Mouse (Mus musculus) left cerebral cortex, postnatal 10 days (tissue): ENCODE measurements around the gene Arid5b. TPM values are rescaled to one million over a fixed set of nuclear protein-coding genes. Genes with fewer than 3 reads are reported as not detected.

Experiments
- DNase-seq, 2 experiments: peaks; one replicate each; pipeline ENCODE4 v3.0.0; 2021 to 2022; ENCODE audit warnings: low spot score in 2 of 2, mixed read lengths in 1 of 2; ENCODE audit errors: extremely low spot score in 1 of 2
- intact Hi-C: fragments of 180-260 bp; cut with DNase I; formaldehyde crosslinking; loops from one replicate; pipeline ENCODE4 v1.15.1; 2025
- total RNA-seq, 2 experiments: library from RNA; stranded (reverse); gene quantifications; 2 replicates each; pipeline ENCODE4 v1.2.3; 2021

Gene Arid5b
- total RNA-seq, 2 experiments from 2014 or later: 22.6 to 24.0 TPM

DNA sequence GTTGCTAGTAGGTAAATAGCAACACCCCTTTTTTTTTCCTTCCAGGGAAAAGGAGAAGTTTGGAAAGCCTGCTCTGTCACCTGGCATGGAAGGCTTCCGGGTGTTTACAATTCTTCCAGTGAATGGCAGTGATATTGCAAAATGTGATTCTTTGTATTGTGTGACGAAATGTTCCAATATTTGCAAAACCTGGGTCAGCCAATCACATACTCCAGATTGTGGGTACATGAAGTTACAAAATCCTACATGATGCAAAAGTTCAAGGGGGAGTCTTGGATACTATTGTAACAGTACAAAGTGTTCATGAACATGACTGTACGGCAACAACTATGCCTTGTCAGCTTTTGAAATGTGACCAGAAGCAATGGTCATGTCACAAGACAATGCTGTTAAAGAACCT lies 220.7 kb downstream of the Arid5b start:
- intact Hi-C loops: no loop called here
- no peak for DNase-seq

DNA sequence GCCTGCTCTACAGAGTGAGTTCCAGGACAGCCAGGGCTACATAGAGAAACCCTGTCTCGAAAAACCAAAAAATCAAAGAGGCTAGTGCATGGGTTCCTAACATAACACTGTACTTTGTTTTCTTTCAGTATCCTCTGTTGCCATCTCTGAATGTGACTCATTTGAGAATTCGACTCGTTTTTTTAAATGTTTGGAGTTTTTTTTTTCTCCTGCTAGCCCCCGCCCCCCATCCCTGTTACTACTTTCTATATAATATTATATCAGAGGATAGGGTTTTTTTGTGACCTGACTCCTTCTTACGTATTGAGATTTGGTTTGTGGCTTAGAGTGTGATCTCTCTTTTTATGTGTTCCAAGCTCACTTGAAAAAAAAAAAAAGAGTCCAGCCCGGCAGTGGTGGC lies 223.8 kb downstream of the Arid5b start:
- intact Hi-C loops: no loop called here

DNA sequence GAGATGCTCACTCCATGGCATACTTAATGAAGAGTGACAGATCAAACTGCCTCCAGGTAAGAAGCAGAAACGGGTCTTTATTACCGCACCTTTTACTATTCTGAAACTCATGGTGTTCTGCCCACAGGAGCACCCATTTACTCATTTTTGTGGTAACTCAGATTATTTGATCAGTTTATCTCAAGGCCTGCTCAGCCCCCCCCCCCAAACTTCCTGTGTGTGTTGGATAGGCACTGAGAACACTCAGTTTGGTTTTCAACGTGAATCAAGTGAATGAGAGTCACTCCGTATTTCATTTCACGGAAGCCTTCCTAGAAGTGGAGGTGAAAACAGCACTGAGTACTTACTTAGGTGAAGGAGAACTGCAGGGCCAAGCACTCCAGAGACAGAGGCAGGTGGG lies 224.4 kb downstream of the Arid5b start:
- intact Hi-C loops: no loop called here

More for the DNA sequence above, 223.8 kb downstream of the Arid5b start:
- DNase-seq: no peak

DNA sequence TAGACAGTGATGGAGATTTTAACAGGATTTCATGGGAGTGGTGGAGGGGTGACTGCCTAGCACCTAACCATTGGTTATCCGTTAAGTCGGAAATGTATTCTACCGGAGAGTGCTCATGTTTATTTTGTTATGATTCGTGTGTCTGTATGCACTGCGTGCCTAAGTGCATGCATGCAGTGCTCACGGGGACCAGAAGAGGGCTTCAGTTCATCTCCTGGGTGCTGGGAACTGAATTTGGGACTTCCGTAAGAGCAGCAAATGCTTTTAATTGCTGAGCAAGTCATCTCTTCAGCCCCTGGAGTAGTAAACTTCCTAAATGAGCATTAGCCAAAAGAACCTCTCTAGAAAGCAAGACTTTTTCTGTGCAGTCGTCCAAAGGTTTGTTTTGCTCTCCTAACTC lies 226.2 kb downstream of the Arid5b start:
- intact Hi-C loops: no loop called here
- DNase-seq: no peak

More for the DNA sequence above, 224.4 kb downstream of the Arid5b start:
- no peak for DNase-seq

DNA sequence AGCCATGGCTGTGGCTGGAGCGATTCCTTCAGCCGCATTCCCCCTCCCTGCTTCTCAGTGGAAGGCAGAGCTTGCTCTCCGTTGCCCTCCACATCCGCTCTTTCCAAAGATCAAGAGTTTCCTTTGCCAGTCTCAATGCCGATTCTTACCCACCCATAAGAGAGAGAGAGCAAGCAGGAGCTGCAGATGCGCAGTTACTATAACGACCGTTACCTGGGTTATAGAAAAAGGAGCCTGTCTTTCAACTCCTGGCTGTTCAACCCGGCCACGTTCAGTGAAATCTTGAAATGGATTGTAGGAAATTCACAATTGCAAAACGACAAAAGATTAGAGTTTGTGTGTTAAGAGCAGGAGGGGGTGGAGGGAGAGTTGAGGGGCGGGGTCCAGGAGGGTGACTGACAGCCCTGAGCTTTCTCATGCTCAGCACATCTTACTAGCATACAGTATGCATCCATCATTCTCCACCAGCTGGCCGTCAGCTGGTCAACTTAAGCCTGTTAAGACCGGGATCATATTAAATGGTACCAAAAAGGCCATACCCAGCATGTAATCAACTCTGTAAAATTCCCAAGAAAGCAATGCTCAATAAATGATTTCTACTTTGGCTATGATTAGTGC lies 227.1 kb downstream of the Arid5b start:
- intact Hi-C loops: no loop called here
- DNase-seq: no peak

DNA sequence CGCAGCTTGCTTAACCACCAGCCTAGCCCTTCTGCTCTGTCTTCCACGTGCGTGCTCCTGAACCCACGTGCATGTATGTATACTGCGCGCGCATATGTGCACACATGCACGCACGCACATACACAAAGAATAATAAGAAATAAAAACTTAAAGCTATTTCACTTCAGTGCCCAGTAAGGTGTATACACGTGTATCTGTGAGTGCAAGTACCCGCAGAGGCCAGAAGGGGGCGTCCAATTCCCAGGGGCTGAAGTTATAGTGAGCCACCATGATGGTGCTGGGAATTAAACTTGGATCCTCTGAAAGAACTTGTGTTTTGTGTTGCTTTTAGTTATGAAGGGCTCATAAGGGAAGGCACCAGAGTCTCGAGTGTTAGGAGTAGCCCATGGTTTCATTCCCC lies 227.7 kb downstream of the Arid5b start:
- intact Hi-C loops: no loop called here
- no peak for DNase-seq

DNA sequence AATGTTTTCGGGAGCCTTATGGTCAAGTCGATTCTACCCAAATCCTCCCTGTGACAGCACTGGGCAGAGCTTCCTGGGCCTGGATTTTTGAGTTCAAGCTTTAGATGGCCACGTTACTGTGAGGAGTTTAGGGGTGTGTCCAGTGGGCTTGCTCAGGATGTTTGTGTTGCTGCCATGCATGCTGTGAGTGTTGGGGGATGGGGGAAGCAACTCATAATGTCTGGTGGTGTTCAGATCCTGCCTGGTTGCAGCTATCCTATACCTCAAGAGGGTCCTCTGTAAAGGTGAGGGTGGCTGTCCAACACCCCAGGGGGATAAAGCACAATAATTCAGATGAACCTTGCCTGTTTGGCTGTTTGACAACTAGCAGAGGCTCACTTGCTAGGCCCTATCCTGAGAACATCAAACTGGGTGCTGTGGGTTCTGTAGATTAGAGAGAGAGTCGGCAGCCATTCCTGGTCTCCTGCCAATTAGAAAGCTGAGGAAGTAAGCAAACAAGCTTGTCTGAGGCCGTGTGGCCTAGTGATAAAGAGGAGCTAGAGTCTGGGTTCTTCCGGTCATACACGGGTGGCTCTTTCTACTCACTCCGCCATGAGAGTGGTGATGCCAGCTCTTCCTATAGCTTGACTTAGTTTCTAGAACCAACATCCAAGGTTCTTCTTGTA lies 229.8 kb downstream of the Arid5b start:
- intact Hi-C loops: no loop called here
- no peak for DNase-seq

DNA sequence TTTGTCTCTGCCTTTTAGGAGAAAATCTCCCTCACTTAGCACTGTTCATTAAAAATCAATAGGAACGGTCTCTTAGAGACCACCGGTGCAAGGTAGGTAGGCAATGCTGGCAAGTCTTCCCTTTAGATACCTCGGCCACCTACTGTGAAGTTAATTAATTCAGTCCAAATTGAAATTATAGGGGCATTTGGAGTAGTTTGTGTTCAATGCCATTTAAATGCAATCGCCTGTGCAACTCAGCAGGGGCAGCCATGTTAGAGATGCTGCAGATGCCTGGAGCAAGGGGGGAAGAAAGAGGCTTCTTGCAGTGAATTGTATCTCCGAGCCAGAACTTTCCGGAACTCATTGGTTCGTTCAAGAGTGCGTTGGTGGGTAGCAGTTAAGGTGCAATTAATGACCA lies 233.7 kb downstream of the Arid5b start:
- intact Hi-C loops: no loop called here
- DNase-seq: no peak

DNA sequence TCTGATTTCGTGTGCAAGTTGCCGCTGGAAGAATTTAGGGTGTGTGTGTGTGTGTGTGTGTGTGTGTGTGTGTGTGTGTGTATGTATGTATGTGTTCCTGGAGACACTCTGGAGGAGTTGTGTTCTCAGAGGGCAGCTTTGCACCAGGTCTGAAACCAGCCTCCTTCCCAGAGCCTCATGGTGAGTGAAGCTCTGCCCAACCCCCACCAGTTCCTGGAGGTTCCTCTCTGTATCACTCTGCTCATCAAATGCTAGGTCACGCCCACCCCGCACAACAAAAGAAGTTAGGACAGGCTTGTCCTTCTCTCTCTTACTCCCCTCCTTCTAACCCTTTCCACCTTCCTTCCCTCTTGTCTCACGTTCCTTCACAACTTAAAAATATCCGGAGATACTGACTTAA lies 234.6 kb downstream of the Arid5b start:
- intact Hi-C loops: no loop called here
- DNase-seq: peak in 1 of 2 experiments; percentile 40
